Mouse (Mus musculus) hindbrain, embryonic 14.5 days (tissue): Measurements from ENCODE around the gene Pde10a. TPM values are rescaled to one million over a fixed set of nuclear protein-coding genes. Genes with fewer than 3 reads are reported as not detected.

ENCODE experiments used
- ATAC-seq: fragments of 200-750 bp; cut with Nextera tagmentation; 2 replicates; pipeline ENCODE4 v1.8.0; 2017; ENCODE audit warnings: moderate number of reproducible peaks, mild to moderate bottlenecking, moderate TSS enrichment, moderate library complexity; ENCODE audit not compliant: low FRiP score
- DNase-seq: peaks from one replicate; pipeline ENCODE4 v3.0.0-alpha.2; 2015; ENCODE audit warnings: low spot score
- H3K27ac ChIP-seq: fragments of 300-500 bp; sonication (generic); 2 replicates; pipeline ENCODE4 v1.5.1; 2014; ENCODE audit warnings: mild to moderate bottlenecking, moderate library complexity
- H3K27me3 ChIP-seq: fragments of 300-500 bp; sonication (generic); 2 replicates; pipeline ENCODE4 v1.6.1; 2014; ENCODE audit warnings: mild to moderate bottlenecking, low read length, mixed read lengths; ENCODE audit not compliant: control insufficient read depth, insufficient read depth
- H3K36me3 ChIP-seq: fragments of 300-500 bp; sonication (generic); replicated peaks from 2 replicates; pipeline ENCODE4 v1.6.1; 2014; ENCODE audit not compliant: control insufficient read depth, insufficient read depth
- H3K4me1 ChIP-seq: fragments of 300-500 bp; sonication (generic); replicated peaks from 2 replicates; pipeline ENCODE4 v1.6.1; 2014; ENCODE audit warnings: antibody characterized with exemption, low read length, mixed read lengths; ENCODE audit not compliant: control insufficient read depth, insufficient read depth
- H3K4me2 ChIP-seq: fragments of 300-500 bp; sonication (generic); replicated peaks from 2 replicates; pipeline ENCODE4 v1.6.1; 2014; ENCODE audit warnings: mild to moderate bottlenecking, moderate library complexity
- H3K4me3 ChIP-seq: fragments of 300-500 bp; sonication (generic); replicated peaks from 2 replicates; pipeline ENCODE4 v1.5.1; 2014; ENCODE audit warnings: mild to moderate bottlenecking, low read length
- H3K9ac ChIP-seq: fragments of 300-500 bp; sonication (generic); 2 replicates; pipeline ENCODE4 v1.6.1; 2014
- H3K9me3 ChIP-seq: fragments of 300-500 bp; sonication (generic); 2 replicates; pipeline ENCODE4 v1.6.1; 2016; ENCODE audit warnings: low read length; ENCODE audit not compliant: control insufficient read depth
- WGBS: fragments of 180-500 bp; shearing (Covaris S2); extraction: QIAGEN DNeasy Blood & Tissue Kit; methylation state at CpG from one replicate; pipeline ENCODE4 v1.1.7; 2014; 5-methylcytosine and 5-hydroxymethylcytosine counted together
- polyA plus RNA-seq: library from polyadenylated mRNA; unstranded; fragments of >200 nt; fragmentation: Nextera tagmentation; extraction: Ambion mirVana; gene quantifications from 2 replicates; pipeline ENCODE4 v1.2.1, GENCODE M21; 2014

Gene Pde10a
- polyA plus RNA-seq, 1 experiment from 2014 or later, result 15.8 TPM

DNA sequence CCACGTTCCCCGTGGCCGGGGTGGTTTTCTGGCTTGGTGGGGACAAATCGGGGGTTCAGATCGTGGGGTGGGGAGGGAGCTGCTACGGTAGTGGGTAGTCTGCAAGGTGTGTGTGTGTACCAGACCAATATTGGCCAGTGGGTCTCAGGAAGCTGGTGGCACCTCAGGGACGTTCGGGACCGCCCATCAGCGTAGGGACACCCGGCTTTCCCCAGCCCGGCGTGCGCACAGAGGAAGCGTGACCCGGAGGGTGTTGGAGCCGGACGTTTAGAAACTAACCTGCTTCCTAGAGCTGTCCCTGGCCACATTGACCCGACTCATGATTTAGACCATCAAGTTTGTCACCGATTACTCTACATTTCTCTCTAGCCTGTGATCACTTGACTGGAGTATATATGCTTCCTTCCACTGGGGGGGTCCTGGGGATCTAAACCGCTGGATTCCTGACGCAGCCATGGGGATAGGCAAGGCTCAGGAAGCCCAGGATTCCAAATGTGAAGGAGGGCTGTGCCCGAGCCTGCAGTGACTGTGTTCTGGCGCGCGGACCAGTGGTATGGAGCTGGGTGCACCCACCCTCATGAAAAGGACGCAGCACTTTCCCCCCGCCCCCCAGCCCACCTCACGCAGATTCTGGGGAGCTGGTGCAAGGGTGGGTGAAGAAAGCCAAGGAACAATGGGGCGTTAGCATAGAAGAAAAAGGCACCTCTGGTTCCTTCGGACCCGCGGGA is 277.2 kb downstream of the Pde10a start:
- peaks cover 23% of the 10 kb centered on the region for H3K4me1 ChIP-seq

DNA sequence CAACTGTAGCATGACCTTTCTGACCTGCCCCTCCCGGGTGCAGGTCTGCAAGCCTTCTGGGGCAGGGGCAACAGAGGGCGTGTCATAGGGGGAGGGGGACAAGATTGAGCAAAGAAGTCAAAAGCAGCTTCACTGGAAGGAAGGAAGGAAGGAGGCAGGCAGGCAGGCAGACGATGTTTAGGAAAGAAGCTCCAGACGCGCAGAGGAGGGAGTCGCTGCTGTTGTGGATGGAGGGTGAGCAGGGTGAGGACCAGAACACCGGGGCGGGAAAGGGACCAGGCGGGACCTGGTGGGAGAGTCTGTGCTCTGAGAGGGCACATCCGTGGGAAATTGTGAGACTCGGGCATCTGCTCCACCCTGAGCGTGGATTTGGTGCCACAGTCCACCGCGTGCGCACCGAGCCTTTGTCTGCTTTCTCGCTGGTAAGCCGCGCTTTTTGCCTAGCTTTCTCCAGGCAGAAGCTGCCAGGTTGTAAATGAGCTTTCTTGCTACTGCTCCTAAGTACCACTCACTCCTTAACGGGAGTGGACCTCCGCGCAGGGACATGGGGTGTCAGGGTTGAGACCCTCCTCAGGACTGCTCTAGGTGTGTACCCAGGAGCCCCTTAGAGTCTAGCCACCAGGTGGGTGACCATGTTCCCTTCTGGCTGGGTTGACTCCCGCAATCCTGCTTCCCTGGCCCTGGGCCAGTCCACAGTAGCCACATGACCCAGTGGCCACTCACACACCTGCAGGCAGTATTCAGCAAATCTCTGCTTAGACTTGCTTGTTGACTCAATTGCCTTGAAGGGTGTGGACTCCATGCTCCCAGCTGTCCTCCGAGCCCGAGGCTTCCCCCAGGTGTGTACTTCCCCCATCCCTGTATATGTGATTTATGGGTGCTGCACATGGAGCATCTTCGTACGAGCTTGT is 278.0 kb downstream of the Pde10a start:
- peak; percentile 51 for DNase-seq

More for the DNA sequence above, 277.2 kb downstream of the Pde10a start:
- Histone ChIP-seq H3K9me3 (no peaks in the 10 kb centered on the region), H3K27me3 (peaks cover 23% of the 10 kb centered on the region), H3K4me3 (peak overlapping the region; percentile 87), H3K36me3 (no peaks in the 10 kb centered on the region), H3K27ac (peak overlapping the region; percentile 91), H3K4me2 (peak overlapping the region; percentile 73), H3K9ac (peak overlapping the region; percentile 97)
- under 1% methylated on average over 33 of the region's 33 CpGs for WGBS
- DNase-seq (no peak), ATAC-seq (peak; percentile 25; the same call in 1 of the 2 replicates)

DNA sequence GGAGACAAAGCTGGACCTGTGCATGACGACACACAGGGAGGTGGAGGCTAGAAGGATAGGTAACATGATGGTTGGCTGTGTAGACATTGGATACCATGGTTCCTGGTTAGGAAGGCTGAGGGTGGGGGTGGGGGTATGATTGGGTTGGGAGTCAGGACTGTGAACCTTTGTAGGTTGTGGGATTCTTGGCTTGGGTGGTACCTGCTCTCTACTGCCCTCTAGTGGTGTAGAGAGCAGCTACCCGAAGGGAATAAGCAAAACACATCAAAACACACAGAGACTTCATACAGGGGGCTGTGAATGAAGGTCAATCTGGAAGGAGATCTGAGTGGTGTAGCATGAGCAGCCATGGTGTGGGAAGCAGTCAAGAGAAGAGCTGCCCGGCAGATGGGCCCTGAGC is 282.2 kb downstream of the Pde10a start:
- no peak for ATAC-seq
- H3K4me1 ChIP-seq, result peaks cover 25% of the 10 kb centered on the region
- 48% methylated on average over 3 of the region's 3 CpGs for WGBS

More for the DNA sequence above, 278.0 kb downstream of the Pde10a start:
- H3K27ac ChIP-seq, result peak overlapping the region; percentile 91
- peaks cover 23% of the 10 kb centered on the region for H3K4me1 ChIP-seq
- ATAC-seq, result peak; percentile 23; the same call in 1 of the 2 replicates
- H3K36me3 ChIP-seq, result no peaks in the 10 kb centered on the region
- H3K9me3 ChIP-seq, result no peaks in the 10 kb centered on the region
- H3K9ac ChIP-seq, result peak overlapping the region; percentile 97
- peak overlapping the region; percentile 73 for H3K4me2 ChIP-seq
- peak overlapping the region; percentile 87 for H3K4me3 ChIP-seq
- 8% methylated on average over 27 of the region's 27 CpGs for WGBS
- peaks cover 16% of the 10 kb centered on the region for H3K27me3 ChIP-seq

DNA sequence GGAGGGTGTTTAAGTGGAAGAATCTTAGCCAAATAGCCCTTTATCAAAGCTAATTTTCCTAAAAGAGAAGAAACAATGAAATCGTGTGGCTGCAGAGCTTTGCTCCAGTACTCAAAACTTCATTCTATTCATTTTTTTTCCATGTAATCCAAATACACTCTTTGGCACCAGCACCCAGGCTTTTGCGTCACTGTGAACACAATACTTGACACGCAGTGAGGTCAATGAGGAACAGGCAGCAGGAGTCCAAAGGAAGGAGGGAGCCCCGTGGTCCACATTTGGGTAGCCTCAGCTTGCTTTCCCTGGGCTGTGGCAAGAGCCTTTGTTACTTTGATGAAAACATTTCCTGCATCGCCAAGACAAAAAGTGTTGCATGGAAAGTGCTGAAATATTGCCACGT is 284.6 kb downstream of the Pde10a start:
- DNase-seq (no peak), ATAC-seq (no peak)
- no peak overlapping the region for H3K4me3 ChIP-seq
- WGBS, result 60% methylated on average over 6 of the region's 6 CpGs
- no peak overlapping the region for H3K9ac ChIP-seq
- no peaks in the 10 kb centered on the region for H3K27me3 ChIP-seq
- no peak overlapping the region for H3K4me2 ChIP-seq
- no peak overlapping the region for H3K27ac ChIP-seq
- H3K4me1 ChIP-seq, result peaks cover 28% of the 10 kb centered on the region
- no peaks in the 10 kb centered on the region for H3K9me3 ChIP-seq
- no peaks in the 10 kb centered on the region for H3K36me3 ChIP-seq

More for the DNA sequence above, 282.2 kb downstream of the Pde10a start:
- H3K36me3 ChIP-seq, result no peaks in the 10 kb centered on the region
- H3K27me3 ChIP-seq, result no peaks in the 10 kb centered on the region
- no peak overlapping the region for H3K9ac ChIP-seq
- no peak overlapping the region for H3K4me3 ChIP-seq
- no peak overlapping the region for H3K4me2 ChIP-seq
- no peak overlapping the region for H3K27ac ChIP-seq
- no peaks in the 10 kb centered on the region for H3K9me3 ChIP-seq
- no peak for DNase-seq

DNA sequence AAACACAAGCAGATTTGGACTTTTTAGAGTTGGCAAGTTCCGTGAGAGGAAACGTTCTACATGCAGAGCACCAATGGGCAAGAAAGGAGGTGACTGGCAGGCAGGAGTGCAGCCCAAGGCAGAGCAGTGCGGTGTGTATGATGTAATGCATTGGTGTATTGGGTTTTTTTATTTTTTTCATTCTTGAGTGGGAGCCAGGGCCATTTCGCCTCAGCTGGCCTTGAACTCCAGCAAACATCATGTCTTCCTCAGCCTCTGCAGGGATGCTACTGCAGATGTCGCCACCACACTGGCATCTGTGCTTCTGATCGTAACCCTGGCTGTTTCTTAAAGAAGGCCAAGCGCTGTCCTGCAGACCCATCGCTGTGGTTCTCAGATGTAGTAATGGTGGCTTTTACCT is 285.0 kb downstream of the Pde10a start:
- ATAC-seq (no peak), DNase-seq (no peak)
- Histone ChIP-seq H3K9ac (no peak overlapping the region), H3K27me3 (no peaks in the 10 kb centered on the region), H3K36me3 (no peaks in the 10 kb centered on the region), H3K4me2 (no peak overlapping the region), H3K27ac (no peak overlapping the region), H3K4me3 (no peak overlapping the region), H3K4me1 (peaks cover 24% of the 10 kb centered on the region), H3K9me3 (no peaks in the 10 kb centered on the region)
- 88% methylated on average over 8 of the region's 8 CpGs for WGBS

DNA sequence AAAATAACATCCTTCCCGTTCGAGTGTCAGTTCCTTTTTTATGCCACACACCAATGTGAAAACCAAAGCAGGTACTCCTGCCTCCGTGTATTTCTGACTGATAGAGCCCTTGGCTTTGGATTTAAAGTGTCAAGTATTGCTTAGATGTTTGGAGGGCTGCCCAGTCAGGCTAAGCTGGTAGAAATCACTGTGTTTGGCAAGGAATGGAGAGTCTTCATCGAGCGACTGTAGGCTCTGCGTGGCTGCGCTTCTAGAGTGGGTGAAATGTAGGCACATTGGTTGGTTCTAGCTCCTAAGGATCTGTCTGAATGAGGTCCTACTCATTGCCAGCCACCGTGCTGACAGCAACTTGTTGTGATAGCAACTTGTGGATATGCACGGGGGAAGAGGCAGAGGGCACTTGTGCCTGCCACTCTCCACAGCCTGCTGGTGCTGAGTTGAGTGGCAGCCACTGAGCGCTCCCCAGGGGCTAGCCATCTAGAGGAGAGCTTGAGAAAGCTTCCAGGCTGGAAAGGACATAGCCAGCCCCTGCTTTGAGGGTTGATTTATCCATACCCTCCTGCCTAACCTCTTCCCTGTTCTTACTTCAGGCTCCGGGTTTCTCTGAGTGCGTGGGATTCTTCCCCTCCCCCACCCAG is 287.2 kb downstream of the Pde10a start:
- no peaks in the 10 kb centered on the region for H3K9me3 ChIP-seq
- H3K27ac ChIP-seq, result no peak overlapping the region
- peaks cover 16% of the 10 kb centered on the region for H3K4me1 ChIP-seq
- ATAC-seq (no peak), DNase-seq (no peak)
- no peaks in the 10 kb centered on the region for H3K27me3 ChIP-seq
- no peak overlapping the region for H3K9ac ChIP-seq
- H3K4me3 ChIP-seq, result no peak overlapping the region
- WGBS, result 56% methylated on average over 12 of the region's 12 CpGs
- no peaks in the 10 kb centered on the region for H3K36me3 ChIP-seq
- H3K4me2 ChIP-seq, result no peak overlapping the region

DNA sequence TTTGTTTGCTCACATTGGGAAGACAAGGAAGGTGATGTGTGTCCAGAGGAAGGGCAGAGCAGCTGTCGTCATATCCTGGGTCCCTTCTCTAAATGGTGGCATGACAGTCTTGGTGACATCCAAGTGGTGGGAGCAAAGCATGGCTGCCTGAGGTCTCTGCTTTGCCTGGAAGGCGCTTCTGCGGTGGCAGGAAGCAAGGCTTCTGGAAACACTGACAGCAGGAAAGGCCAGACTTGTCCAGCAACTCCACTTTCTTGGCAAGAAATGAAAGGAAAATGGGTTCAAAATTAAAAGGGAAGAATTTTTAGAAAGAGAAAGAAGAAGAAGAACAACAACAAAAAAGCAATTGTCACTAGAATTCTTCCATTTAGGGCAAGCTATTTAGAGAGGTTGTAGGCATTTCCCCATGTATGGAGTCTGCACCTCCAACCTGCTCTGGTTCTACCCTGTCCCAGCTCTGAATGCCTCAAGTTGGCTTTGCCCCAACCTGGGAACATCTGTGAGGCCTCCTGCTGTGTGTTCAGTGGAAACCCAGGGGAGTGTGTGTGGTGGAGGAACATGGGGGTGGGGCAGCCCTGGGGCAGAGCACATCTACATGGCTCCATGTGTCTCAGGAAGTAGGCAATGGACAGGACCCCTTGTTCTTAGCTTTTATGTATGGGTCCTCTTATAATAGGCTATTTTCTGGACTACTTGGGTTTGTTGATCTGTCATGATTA is 288.8 kb downstream of the Pde10a start:
- Histone ChIP-seq H3K36me3 (no peaks in the 10 kb centered on the region), H3K9ac (no peak overlapping the region), H3K27me3 (no peaks in the 10 kb centered on the region), H3K9me3 (no peaks in the 10 kb centered on the region), H3K27ac (no peak overlapping the region), H3K4me2 (no peak overlapping the region), H3K4me1 (peaks cover 16% of the 10 kb centered on the region), H3K4me3 (no peak overlapping the region)
- 86% methylated on average over 3 of the region's 3 CpGs for WGBS
- DNase-seq (no peak), ATAC-seq (no peak)

DNA sequence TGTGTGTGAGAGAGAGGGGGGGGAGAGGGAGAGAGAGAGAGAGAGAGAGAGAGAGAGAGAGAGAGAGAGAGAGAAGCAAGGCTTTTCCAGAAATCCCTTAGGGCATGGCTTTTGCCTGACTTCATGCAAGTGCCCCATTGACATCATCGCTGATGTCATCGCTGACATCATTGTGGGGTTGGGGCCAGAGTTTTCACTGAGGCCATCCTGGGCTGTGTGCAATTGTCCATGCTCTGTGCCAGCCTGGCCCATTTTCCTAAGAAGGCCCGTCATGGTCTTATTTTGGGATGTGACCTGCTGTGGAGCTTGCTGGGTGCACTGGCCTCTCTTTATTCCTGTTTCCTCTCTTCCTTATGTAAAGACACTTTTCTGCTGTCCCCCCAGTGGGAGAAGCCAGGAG is 290.2 kb downstream of the Pde10a start:
- peaks cover 16% of the 10 kb centered on the region for H3K4me1 ChIP-seq
- no peak overlapping the region for H3K4me3 ChIP-seq
- H3K9me3 ChIP-seq, result no peaks in the 10 kb centered on the region
- no peaks in the 10 kb centered on the region for H3K36me3 ChIP-seq
- H3K27me3 ChIP-seq, result no peaks in the 10 kb centered on the region
- no peak overlapping the region for H3K27ac ChIP-seq
- ATAC-seq (no peak), DNase-seq (no peak)
- H3K4me2 ChIP-seq, result no peak overlapping the region
- no peak overlapping the region for H3K9ac ChIP-seq
- 89% methylated on average over 3 of the region's 3 CpGs for WGBS
